Mouse (Mus musculus): ENCODE results near the gene Abcc3. TPM values are rescaled to one million over a fixed set of nuclear protein-coding genes. Genes with fewer than 3 reads are reported as not detected.

Abcc3 gene
- polyA plus RNA-seq (2011; ENCODE audit: insufficient read depth, insufficient read length, low replicate concordance, missing spikeins) = 6.4 and 7.4 TPM in 2 replicates

- H3K27ac ChIP-seq (ENCODE audit: control insufficient read depth, insufficient read depth, low read depth, low read length, poor library complexity) = no peak within 1 kb of the TSS
Measured at GRCm38 (mm10) chr11:94392672-94393109, at the start of gene Abcc3. TSS of gene Abcc3 (minus strand) at chr11:94392997.

GRCm38 (mm10) chr11:94441752-94442151 lies 49.0 kb upstream of the Abcc3 start:
- Histone ChIP-seq H3K27ac (ENCODE audit: control insufficient read depth, insufficient read depth, low read depth, low read length, poor library complexity) (no peak overlapping the region), H3K4me3 (replicated peaks; ENCODE audit: control insufficient read depth, low read depth, low read length) (no peak overlapping the region), H3K4me1 (ENCODE audit: control insufficient read depth, insufficient read depth, low read length) (no peaks in the 10 kb centered on the region)
- WGBS = 84% methylated on average over 9 of the region's 9 CpGs
- no peak for TF ChIP-seq CTCF (IDR thresholded peaks at IDR 0.05; ENCODE audit: control insufficient read depth, insufficient read depth, low read length)
- TF ChIP-seq POLR2A (IDR thresholded peaks at IDR 0.05; ENCODE audit: borderline replicate concordance, control insufficient read depth, low read depth, low read length) = no peak

More at GRCm38 (mm10) chr11:94392672-94393109, at the start of gene Abcc3:
- 5% methylated on average over 20 of the region's 20 CpGs for WGBS
- Histone ChIP-seq H3K4me1 (ENCODE audit: control insufficient read depth, insufficient read depth, low read length) (no peaks in the 10 kb centered on the region; the same call in 1 of the 2 replicates), H3K4me3 (replicated peaks; ENCODE audit: control insufficient read depth, low read depth, low read length) (peak within 1 kb of the TSS; percentile 45)
- TF ChIP-seq POLR2A (IDR thresholded peaks at IDR 0.05; ENCODE audit: borderline replicate concordance, control insufficient read depth, low read depth, low read length) = no peak
- no peak for TF ChIP-seq CTCF (IDR thresholded peaks at IDR 0.05; ENCODE audit: control insufficient read depth, insufficient read depth, low read length)

- 75% methylated on average over 7 of the region's 7 CpGs for WGBS
- Histone ChIP-seq H3K4me1 (ENCODE audit: control insufficient read depth, insufficient read depth, low read length) (no peaks in the 10 kb centered on the region), H3K27ac (ENCODE audit: control insufficient read depth, insufficient read depth, low read depth, low read length, poor library complexity) (no peak overlapping the region)
Measured at GRCm38 (mm10) chr11:94441122-94441521, 48.3 kb upstream of the Abcc3 start.

GRCm38 (mm10) chr11:94440421-94440820 lies 47.6 kb upstream of the Abcc3 start:
- 87% methylated on average over 6 of the region's 6 CpGs for WGBS
- Histone ChIP-seq H3K4me3 (replicated peaks; ENCODE audit: control insufficient read depth, low read depth, low read length) (no peak overlapping the region), H3K27ac (ENCODE audit: control insufficient read depth, insufficient read depth, low read depth, low read length, poor library complexity) (no peak overlapping the region), H3K4me1 (ENCODE audit: control insufficient read depth, insufficient read depth, low read length) (no peaks in the 10 kb centered on the region)
- no peak for TF ChIP-seq POLR2A (IDR thresholded peaks at IDR 0.05; ENCODE audit: borderline replicate concordance, control insufficient read depth, low read depth, low read length)
- no peak for TF ChIP-seq CTCF (IDR thresholded peaks at IDR 0.05; ENCODE audit: control insufficient read depth, insufficient read depth, low read length)

More at GRCm38 (mm10) chr11:94441122-94441521, 48.3 kb upstream of the Abcc3 start:
- no peak overlapping the region for H3K4me3 ChIP-seq (replicated peaks; ENCODE audit: control insufficient read depth, low read depth, low read length)
- TF ChIP-seq CTCF (IDR thresholded peaks at IDR 0.05; ENCODE audit: control insufficient read depth, insufficient read depth, low read length) (no peak), POLR2A (IDR thresholded peaks at IDR 0.05; ENCODE audit: borderline replicate concordance, control insufficient read depth, low read depth, low read length) (no peak)

GRCm38 (mm10) chr11:94429011-94429651 lies 36.3 kb upstream of the Abcc3 start:
- H3K4me3 ChIP-seq (replicated peaks; ENCODE audit: control insufficient read depth, low read depth, low read length) = no peak overlapping the region
- 48% methylated on average over 9 of the region's 9 CpGs for WGBS
- H3K4me1 ChIP-seq (ENCODE audit: control insufficient read depth, insufficient read depth, low read length) = no peaks in the 10 kb centered on the region
- TF ChIP-seq POLR2A (IDR thresholded peaks at IDR 0.05; ENCODE audit: borderline replicate concordance, control insufficient read depth, low read depth, low read length) (no peak), CTCF (IDR thresholded peaks at IDR 0.05; ENCODE audit: control insufficient read depth, insufficient read depth, low read length) (no peak)
- no peak overlapping the region for H3K27ac ChIP-seq (ENCODE audit: control insufficient read depth, insufficient read depth, low read depth, low read length, poor library complexity)

- 7% methylated on average over 4 of the region's 4 CpGs for WGBS
- no peak overlapping the region for H3K4me3 ChIP-seq (replicated peaks; ENCODE audit: control insufficient read depth, low read depth, low read length)
- no peak overlapping the region for H3K27ac ChIP-seq (ENCODE audit: control insufficient read depth, insufficient read depth, low read depth, low read length, poor library complexity)
- TF ChIP-seq CTCF (IDR thresholded peaks at IDR 0.05; ENCODE audit: control insufficient read depth, insufficient read depth, low read length) (no peak), POLR2A (IDR thresholded peaks at IDR 0.05; ENCODE audit: borderline replicate concordance, control insufficient read depth, low read depth, low read length) (no peak)
- H3K4me1 ChIP-seq (ENCODE audit: control insufficient read depth, insufficient read depth, low read length) = no peaks in the 10 kb centered on the region
Measured at GRCm38 (mm10) chr11:94428091-94428835, 35.5 kb upstream of the Abcc3 start.

- no peak overlapping the region for H3K27ac ChIP-seq (ENCODE audit: control insufficient read depth, insufficient read depth, low read depth, low read length, poor library complexity)
- 61% methylated on average over 14 of the region's 14 CpGs for WGBS
- H3K4me3 ChIP-seq (replicated peaks; ENCODE audit: control insufficient read depth, low read depth, low read length) = no peak overlapping the region
- TF ChIP-seq CTCF (IDR thresholded peaks at IDR 0.05; ENCODE audit: control insufficient read depth, insufficient read depth, low read length) (no peak), POLR2A (IDR thresholded peaks at IDR 0.05; ENCODE audit: borderline replicate concordance, control insufficient read depth, low read depth, low read length) (no peak)
- no peaks in the 10 kb centered on the region for H3K4me1 ChIP-seq (ENCODE audit: control insufficient read depth, insufficient read depth, low read length)
Measured at GRCm38 (mm10) chr11:94425656-94426055, 32.9 kb upstream of the Abcc3 start.

GRCm38 (mm10) chr11:94425215-94425614 lies 32.4 kb upstream of the Abcc3 start:
- Histone ChIP-seq H3K27ac (ENCODE audit: control insufficient read depth, insufficient read depth, low read depth, low read length, poor library complexity) (no peak overlapping the region), H3K4me3 (replicated peaks; ENCODE audit: control insufficient read depth, low read depth, low read length) (no peak overlapping the region), H3K4me1 (ENCODE audit: control insufficient read depth, insufficient read depth, low read length) (no peaks in the 10 kb centered on the region)
- TF ChIP-seq POLR2A (IDR thresholded peaks at IDR 0.05; ENCODE audit: borderline replicate concordance, control insufficient read depth, low read depth, low read length) = no peak
- TF ChIP-seq CTCF (IDR thresholded peaks at IDR 0.05; ENCODE audit: control insufficient read depth, insufficient read depth, low read length) = no peak
- 70% methylated on average over 5 of the region's 5 CpGs for WGBS

All from bone marrow, adult 2 months (tissue).